Mouse (Mus musculus): ENCODE results near the gene Arhgap45.

DNA sequence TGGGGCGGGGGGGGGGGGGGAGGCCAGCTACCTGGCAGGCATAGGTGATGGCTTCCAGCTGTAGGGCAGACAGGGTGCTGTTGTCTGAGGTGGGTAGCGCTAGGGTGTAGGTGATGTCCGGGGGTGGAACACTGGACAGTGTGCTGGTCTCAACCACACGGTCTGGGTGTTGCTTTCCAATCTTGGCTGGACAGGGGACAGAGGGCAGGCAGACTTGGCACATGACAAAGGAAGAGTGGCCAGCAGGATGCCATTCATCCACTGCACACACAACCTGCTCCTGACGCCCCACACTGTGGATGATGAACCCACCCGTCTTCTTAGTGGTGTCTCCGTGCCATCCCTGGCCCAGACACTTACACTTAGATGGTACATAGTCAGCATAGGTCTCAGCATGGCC is 52.8 kb downstream of the Arhgap45 start:
- TF ChIP-seq CTCF (IDR thresholded peaks at IDR 0.05; ENCODE audit: low read depth) (no peak), EP300 (IDR thresholded peaks at IDR 0.05; ENCODE audit: low read depth) (no peak)

Data from liver, embryonic 14.5 days (tissue).